Mouse (Mus musculus): Measurements from ENCODE around the gene D7Ertd443e.

D7Ertd443e gene

DNA sequence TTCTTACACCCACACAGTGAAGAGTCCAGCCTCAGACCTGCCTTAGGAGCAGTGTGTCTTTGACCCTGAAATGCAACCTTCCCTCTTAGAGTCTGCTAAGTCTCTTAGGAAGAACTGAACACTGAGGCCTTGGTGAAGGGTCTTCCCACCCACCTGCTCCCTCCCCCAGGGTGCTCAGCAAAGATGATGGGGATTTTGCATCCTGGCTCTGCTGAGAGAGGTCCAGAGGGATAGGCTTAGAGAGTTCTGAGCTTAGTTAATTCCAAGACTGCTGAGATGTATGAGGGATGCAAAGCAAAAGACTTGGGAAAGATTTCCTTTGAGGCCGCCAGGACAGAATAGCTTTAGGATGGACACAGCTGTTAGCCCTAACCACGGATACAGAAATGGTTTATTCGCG, 158.4 kb downstream of the D7Ertd443e start:
- no peak for DNase-seq (ENCODE audit: low read depth, low spot score)

DNA sequence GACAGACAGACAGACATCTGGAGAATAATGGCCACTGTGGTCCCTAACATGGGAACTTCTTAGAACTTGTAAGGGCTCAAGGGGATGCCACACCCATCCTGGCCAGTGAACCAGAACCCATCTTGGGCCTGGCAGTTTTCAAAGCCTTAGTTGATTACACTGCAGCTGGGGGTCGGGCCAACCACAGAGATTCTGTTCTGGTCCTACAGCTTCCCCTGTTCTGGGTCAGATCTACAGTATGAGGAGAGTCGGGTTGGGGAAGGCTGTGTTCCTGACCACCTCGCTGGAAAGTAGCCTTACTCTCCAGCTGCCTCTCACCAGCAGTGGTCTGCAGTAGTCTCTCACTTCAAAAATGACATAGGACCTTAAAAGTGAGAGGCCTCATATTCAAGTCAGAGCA, 159.2 kb downstream of the D7Ertd443e start:
- DNase-seq (ENCODE audit: low read depth, low spot score), result no peak

DNA sequence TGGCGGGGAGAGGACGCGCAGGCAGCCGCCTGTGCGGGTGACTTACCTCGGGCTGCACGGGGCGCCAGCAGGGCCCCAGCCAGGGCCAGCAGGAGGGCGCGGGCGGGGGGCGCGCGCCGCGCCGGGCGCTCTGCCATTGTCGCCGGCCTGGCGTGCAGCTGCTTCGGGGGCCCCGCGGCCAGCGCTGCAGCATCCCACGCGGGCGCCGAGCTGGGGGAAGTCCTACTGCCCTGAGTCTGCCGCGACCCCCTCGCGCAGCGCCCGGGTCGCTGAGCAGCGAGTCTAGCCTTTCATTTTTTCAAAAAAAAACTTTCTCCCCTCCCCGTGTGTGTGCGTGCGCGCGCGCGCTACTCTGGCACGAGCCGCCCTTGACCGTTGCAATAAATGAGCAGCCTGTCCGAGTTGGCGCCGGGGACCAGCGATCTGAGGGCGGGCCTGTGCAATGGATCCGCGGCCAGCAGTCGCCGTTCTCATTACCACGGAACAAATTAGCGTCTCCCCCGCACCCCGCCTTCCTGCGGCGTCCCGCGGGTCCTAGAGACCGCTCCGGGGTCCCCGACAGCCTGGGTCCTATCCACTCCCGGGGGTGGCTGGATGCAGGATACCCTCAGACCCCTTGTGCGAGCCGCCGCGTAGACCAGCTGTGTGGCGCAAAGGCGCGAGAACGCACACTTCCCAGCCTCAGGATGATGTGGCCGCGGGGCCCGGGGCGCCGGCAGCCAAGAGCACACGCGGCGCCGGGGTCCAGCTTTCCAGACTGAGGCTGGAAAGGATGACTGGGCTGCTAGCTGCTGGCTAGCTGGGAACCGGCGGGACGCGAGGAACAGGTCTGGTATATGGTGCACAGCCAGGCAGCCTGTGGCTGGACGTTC, 160.5 kb downstream of the D7Ertd443e start:
- DNase-seq (ENCODE audit: low read depth, low spot score), result peak; percentile 33

GRCm38 (mm10) chr7:134224421-134224740, 161.1 kb downstream of the D7Ertd443e start:
- no peak for DNase-seq (ENCODE audit: low read depth, low spot score)

GRCm38 (mm10) chr7:134223444-134224161, 161.9 kb downstream of the D7Ertd443e start:
- peak; percentile 68 for DNase-seq (ENCODE audit: low read depth, low spot score)
